Mouse (Mus musculus) intestine, embryonic 16.5 days (tissue): ENCODE measurements around the gene Zscan18. TPM values are rescaled to one million over a fixed set of nuclear protein-coding genes. Genes with fewer than 3 reads are reported as not detected.

Experiments used
- ATAC-seq: fragments of 200-750 bp; cut with Nextera tagmentation; 2 replicates; pipeline ENCODE4 v1.8.0; 2017; ENCODE audit warnings: moderate TSS enrichment, moderate library complexity
- H3K27ac ChIP-seq: fragments of 300-500 bp; sonication (generic); 2 replicates; pipeline ENCODE4 v1.5.1; 2014; ENCODE audit warnings: mild to moderate bottlenecking, low read length
- H3K27me3 ChIP-seq: fragments of 300-500 bp; sonication (generic); replicated peaks from 2 replicates; pipeline ENCODE4 v1.6.1; 2014; ENCODE audit warnings: low read length, control low read depth, mixed read lengths; ENCODE audit not compliant: control insufficient read depth, insufficient read depth
- H3K36me3 ChIP-seq: fragments of 300-500 bp; sonication (generic); 2 replicates; pipeline ENCODE4 v1.6.1; 2014; ENCODE audit warnings: low read length, control low read depth; ENCODE audit not compliant: control insufficient read depth, insufficient read depth
- H3K4me1 ChIP-seq: fragments of 300-500 bp; sonication (generic); 2 replicates; pipeline ENCODE4 v1.6.1; 2014; ENCODE audit warnings: low read length, control low read depth, mixed read lengths; ENCODE audit not compliant: control insufficient read depth, insufficient read depth
- H3K4me2 ChIP-seq: fragments of 300-500 bp; sonication (generic); 2 replicates; pipeline ENCODE4 v1.6.1; 2014; ENCODE audit warnings: low read depth, low read length, control low read depth
- H3K4me3 ChIP-seq: fragments of 300-500 bp; sonication (generic); 2 replicates; pipeline ENCODE4 v1.5.1; 2014; ENCODE audit warnings: mild to moderate bottlenecking, low read length
- H3K9ac ChIP-seq: fragments of 300-500 bp; sonication (generic); 2 replicates; pipeline ENCODE4 v1.6.1; 2014; ENCODE audit warnings: low read depth, low read length
- H3K9me3 ChIP-seq: fragments of 300-500 bp; sonication (generic); 2 replicates; pipeline ENCODE4 v1.6.1; 2016; ENCODE audit warnings: low read length, control low read depth; ENCODE audit not compliant: control insufficient read depth
- WGBS: fragments of 180-500 bp; shearing (Covaris S2); extraction: QIAGEN DNeasy Blood & Tissue Kit; methylation state at CpG from one replicate; pipeline ENCODE4 v1.1.7; 2014; 5-methylcytosine and 5-hydroxymethylcytosine counted together
- polyA plus RNA-seq: library from polyadenylated mRNA; unstranded; fragments of >200 nt; fragmentation: Nextera tagmentation; extraction: Ambion mirVana; gene quantifications from 2 replicates; pipeline ENCODE4 v1.2.1, GENCODE M21; 2015

Gene Zscan18
- polyA plus RNA-seq, 1 experiment from 2014 or later: 4.0 TPM

DNA sequence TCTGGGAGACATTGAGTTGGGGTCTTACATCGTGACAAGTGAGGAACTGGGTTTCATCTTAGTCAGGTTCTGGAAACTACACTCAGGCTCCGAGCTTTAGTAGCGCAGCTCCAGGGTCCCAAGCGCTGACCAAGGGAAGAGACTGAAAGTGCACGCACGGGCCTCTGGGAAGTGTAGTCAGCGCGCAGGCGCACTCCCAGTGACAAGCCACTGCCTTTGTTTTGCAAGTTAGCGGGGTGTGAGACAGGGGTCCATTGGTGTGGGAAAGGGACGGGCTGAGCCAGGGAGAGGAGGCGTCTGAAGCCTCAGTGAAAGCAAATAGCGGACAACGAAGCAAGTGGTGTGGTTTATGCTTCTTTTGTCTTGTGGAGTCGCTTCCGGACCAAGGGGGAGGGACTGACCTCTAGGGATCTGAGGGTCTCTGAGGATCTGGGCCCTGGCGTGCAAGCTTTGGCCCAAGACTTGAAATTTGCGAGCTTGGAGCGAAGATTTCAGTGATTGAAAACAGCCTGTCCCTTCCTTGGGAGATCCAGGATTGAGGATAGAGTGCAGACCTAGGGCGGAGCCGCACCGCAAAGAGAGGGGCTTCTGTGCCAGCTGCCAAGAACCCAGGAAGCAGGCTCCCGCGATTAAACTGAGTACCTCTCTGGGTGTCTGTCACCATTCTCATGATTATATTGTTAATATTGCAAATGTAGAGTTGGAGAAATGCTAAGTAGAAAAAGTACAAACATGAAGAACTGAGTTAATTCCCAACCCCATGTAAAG is 53.8 kb downstream of the Zscan18 start:
- Histone ChIP-seq H3K9ac (no peak overlapping the region), H3K36me3 (no peaks in the 10 kb centered on the region), H3K4me1 (no peaks in the 10 kb centered on the region), H3K27ac (no peak overlapping the region), H3K4me2 (no peak overlapping the region), H3K4me3 (0 out of 2 replicates have a peak overlapping the region, but pooled peaks have one; percentile 24), H3K9me3 (no peaks in the 10 kb centered on the region), H3K27me3 (no peaks in the 10 kb centered on the region)
- ATAC-seq: no peak
- 68% methylated on average over 24 of the region's 24 CpGs for WGBS

DNA sequence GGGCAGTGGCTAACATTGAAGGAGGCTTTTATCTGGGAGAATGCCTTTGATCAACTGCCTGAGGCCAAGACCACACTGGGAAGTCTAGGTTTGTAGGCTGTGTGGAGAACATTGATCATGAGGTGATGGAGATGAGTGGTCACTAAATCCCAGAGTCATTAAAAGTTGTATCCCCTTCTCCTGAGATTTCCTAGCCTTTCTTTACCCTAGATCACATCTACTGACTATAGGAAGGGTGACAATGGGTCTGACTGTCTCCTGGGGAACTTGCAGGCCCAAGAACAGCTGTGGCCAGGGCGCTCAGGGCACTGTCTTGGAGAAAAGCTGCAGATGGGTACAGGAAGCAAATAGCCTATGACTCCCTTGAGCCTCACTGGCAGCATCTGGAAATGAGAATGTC is 68.5 kb downstream of the Zscan18 start, which contains the start of gene Vmn2r56:
TSS of gene Vmn2r56 (minus strand) at position 101 of the 400 bp plus-strand sequence.
- Histone ChIP-seq H3K27me3 (no peaks in the 10 kb centered on the region), H3K4me1 (no peaks in the 10 kb centered on the region), H3K27ac (no peak within 1 kb of the TSS), H3K9ac (no peak within 1 kb of the TSS), H3K9me3 (no peaks in the 10 kb centered on the region), H3K4me3 (no peak within 1 kb of the TSS), H3K4me2 (no peak within 1 kb of the TSS), H3K36me3 (no peaks in the 10 kb centered on the region)
- WGBS: 41% methylated on average over 1 of the region's 1 CpGs
- ATAC-seq: no peak

Other genes starting within 250 kb of the Zscan18 start
- gene Vmn2r53, start 194.8 kb downstream of the Zscan18 start, polyA plus RNA-seq: not detected in 2 replicates
- gene Vmn2r54, start 163.3 kb downstream of the Zscan18 start, polyA plus RNA-seq: not detected in 2 replicates
- not detected in 2 replicates for gene Vmn2r55, start 118.6 kb downstream of the Zscan18 start, polyA plus RNA-seq
- not detected in 2 replicates for gene Vmn2r56, start 68.6 kb downstream of the Zscan18 start, polyA plus RNA-seq
- gene Zfp329, start 15.2 kb upstream of the Zscan18 start, polyA plus RNA-seq: 8.4 and 8.8 TPM in 2 replicates
- 27.1 and 27.7 TPM in 2 replicates for gene Zfp110, start 31.1 kb upstream of the Zscan18 start, polyA plus RNA-seq
- 2.2 and 2.9 TPM in 2 replicates for gene Zfp128, start 77.5 kb upstream of the Zscan18 start, polyA plus RNA-seq
- 13.3 and 13.5 TPM in 2 replicates for gene Zscan22, start 94.2 kb upstream of the Zscan18 start, polyA plus RNA-seq
- gene Rps5, start 118.7 kb upstream of the Zscan18 start, polyA plus RNA-seq: 904 and 1,023 TPM in 2 replicates
- 0.18 and 0.27 TPM in 2 replicates for gene Rnf225, start 123.8 kb upstream of the Zscan18 start, polyA plus RNA-seq
- gene Zfp324, start 162.2 kb upstream of the Zscan18 start, polyA plus RNA-seq: 7.8 TPM in 2 replicates
- gene Zfp446, start 174.2 kb upstream of the Zscan18 start, polyA plus RNA-seq: 5.9 and 6.1 TPM in 2 replicates
- gene Slc27a5, start 194.6 kb upstream of the Zscan18 start, polyA plus RNA-seq: 0.84 and 0.89 TPM in 2 replicates
- 116 and 131 TPM in 2 replicates for gene Trim28, start 195.5 kb upstream of the Zscan18 start, polyA plus RNA-seq
- gene Zbtb45, start 206.4 kb upstream of the Zscan18 start, polyA plus RNA-seq: 22.2 and 23.2 TPM in 2 replicates
- 199 and 202 TPM in 2 replicates for gene Chmp2a, start 231.2 kb upstream of the Zscan18 start, polyA plus RNA-seq
- 19.5 and 25.0 TPM in 2 replicates for gene Ube2m, start 234.6 kb upstream of the Zscan18 start, polyA plus RNA-seq